Mouse (Mus musculus): Measurements from ENCODE around the gene Grip1.

The Grip1 gene

GRCm38 (mm10) chr10:119684377-119684826, 230.8 kb downstream of the Grip1 start:
- DNase-seq = no peak

- no peak for DNase-seq
Observed at GRCm38 (mm10) chr10:119691358-119692083, 237.9 kb downstream of the Grip1 start.

DNA sequence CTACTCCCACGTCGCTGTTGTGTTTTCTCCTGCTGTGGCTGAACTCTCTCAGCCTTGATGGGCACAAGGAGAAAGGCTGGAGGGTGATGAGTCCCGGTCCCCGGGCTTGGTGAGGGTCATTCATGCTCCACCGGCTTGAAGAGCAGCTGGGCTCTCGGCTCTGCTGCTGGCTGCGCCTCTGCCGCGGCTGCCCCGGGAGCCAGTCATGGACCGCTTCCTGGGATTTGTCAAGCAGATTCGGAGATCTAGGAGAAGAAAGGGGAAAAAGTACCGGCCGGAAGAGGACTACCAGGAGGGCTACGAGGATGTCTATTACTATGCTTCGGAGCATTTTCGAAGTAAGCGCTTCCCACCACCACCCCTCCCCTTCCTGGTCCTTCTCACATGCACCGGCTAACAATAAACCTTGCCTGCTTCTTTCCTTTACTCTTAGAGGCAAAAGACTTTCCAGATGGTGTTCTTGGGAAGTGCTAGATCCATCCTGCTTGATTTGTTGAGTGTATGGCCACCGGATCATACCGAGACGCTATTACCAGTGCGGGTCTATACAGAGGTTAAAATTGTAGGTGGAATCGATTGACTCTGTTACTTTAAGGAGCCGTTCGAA, 238.8 kb downstream of the Grip1 start:
- DNase-seq = no peak

- no peak for DNase-seq
Observed at GRCm38 (mm10) chr10:119693400-119693799, 239.8 kb downstream of the Grip1 start.

DNA sequence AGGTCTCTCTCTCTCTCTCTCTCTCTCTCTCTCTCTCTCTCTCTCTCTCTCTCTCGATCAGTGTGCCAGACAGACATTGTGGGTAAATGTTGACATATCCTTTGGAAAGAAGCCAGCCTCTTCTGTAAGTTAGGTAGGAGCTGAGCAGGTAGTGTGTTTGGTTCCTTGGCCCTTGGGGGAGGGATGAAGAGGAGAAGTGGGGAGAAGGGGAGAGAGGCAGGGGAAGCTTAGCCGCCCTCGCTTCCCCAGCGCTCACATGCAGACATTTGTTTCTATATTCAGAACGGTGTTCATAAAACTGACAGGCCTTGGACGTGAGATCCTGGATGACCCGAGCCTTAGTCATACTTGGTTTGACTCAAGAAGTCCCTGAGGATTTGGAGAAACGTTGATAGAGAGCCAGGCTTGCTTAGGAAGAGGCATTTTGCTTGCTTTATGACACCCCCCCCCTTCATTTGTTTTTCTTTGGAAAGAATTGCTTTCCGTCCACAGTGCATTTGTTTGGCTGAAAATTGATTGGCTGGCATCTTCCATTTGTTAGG, 243.7 kb downstream of the Grip1 start:
- DNase-seq = no peak

GRCm38 (mm10) chr10:119705348-119705747, 251.7 kb downstream of the Grip1 start:
- DNase-seq = no peak

- no peak for DNase-seq
Observed at GRCm38 (mm10) chr10:119706281-119706680, 252.7 kb downstream of the Grip1 start.

DNA sequence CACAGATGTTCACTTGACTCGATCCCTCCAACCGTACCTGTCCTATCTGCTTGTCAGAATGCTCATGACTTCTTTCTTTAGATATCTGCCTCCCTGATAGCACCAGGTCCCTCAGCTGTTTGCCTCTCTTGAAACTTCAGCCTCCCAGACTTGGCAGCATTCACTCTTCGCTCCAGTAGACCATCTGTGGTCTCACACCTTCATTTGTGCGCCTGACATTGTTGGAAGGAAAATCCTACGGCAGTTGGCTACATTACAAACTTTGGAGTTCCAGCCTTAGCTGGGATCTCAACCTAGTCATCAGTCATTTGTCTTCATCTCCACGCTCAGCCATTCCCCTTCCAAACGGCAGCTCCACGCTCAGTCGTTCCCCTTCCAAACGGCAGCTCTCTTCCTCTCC, 253.4 kb downstream of the Grip1 start:
- DNase-seq = no peak

- DNase-seq = no peak
Observed at GRCm38 (mm10) chr10:119721887-119722286, 268.3 kb downstream of the Grip1 start.

GRCm38 (mm10) chr10:119722471-119722870, 268.8 kb downstream of the Grip1 start:
- no peak for DNase-seq

- no peak for DNase-seq
Observed at GRCm38 (mm10) chr10:119723671-119724070, 270.0 kb downstream of the Grip1 start.

GRCm38 (mm10) chr10:119725363-119725762, 271.7 kb downstream of the Grip1 start:
- DNase-seq = no peak

- no peak for DNase-seq
Observed at GRCm38 (mm10) chr10:119725966-119726365, 272.3 kb downstream of the Grip1 start.

DNA sequence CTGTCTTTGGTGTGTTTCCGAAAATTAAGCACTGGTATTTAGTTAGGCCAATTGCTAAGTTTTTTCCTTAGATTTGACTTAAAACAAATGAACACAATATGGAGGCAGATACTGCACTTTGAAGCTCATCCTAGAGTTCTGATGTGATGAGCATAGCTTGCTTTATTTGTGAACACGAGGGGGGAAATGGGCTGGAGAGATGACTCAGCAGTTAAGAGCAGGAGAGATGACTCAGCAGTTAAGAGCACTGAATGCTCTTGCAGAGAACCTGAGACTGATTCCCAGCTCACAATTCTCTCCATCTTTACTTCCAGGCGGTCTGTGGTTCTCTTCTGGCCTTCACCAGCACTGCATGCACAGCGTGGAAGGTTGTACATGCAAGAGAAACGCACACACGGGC, 273.3 kb downstream of the Grip1 start:
- DNase-seq = no peak

DNA sequence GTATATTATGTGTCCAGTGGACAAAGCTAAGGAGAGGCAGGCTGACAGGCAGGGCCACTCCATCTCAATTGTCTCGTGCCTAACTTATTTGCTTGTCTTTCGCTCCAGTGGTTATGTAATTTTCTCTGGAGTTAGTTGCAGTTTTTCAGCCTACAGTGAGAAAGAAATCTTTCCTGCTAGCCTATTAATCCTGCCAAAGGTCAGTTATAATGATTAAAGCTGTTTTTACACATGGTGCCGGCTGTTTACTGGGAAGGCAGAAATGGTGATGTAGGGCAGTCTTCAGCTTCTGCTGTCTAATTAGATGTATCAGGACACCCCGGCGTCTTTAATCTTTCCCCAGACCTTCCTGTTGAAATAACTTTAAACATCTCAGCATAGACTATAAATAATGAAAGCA, 276.6 kb downstream of the Grip1 start:
- no peak for DNase-seq

DNA sequence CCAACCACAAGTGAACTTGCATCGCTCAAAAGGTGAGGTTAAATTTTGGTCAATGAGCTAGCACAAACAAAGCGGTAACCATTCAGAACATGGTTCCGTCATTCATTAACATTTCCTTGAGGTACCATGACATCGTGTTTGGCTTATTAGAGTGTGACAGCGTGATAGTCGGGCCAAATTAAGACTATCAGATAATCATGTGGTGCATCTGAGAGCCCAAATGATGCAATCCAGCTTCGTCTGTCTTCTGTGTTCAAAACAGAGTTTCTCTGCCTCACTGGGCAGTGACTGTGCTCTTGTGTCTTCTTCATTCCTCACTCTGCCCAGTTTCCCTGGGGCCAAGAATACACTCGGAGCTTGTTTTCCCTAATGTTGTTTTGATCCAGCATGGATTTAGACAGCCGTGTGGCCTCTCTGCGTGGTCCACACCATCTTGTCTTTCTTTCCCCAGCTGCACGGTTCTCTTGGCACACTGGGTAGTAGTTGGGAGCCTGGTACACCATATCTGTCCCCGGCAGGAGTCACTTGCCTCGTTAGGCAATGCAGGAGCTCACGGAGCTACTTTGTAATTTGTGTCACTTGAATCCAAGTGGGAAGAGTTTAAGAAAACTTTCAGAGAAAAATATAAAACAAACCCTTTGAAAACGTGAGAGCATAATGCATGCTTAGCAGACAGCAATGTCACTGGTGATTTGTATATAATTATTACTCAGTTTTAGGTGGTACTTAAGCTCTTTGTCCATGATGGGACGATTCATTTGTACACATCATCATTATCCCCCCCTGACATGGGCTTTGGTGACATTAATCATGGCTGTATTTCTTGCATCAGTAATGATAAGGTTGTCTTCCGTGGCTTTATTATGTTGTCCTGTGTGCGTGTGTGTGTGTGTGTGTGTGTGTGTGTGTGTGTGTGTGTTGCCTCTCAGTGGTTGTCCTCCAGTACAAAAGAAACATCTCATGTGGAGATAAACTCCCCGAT, 281.7 kb downstream of the Grip1 start:
- DNase-seq = no peak

DNA sequence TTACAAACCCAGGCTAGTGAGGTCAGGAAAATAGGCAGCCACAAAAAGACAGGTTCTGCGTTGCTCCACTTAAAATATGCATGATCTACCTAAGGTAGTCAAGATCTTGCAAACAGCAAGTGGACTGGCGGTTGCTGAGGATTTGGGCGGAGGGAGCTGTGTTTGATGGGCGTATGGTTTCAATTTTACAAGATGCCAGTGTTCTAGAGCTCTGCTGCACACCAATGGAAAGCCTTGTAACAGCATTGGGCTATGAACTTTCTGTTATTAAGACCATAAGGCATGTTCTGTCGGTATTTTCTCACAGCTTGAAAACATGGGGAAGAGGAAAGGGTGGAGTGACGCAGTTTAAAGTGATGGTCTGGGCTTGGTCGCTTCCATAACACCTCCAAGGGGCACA, 285.8 kb downstream of the Grip1 start:
- no peak for DNase-seq

DNA sequence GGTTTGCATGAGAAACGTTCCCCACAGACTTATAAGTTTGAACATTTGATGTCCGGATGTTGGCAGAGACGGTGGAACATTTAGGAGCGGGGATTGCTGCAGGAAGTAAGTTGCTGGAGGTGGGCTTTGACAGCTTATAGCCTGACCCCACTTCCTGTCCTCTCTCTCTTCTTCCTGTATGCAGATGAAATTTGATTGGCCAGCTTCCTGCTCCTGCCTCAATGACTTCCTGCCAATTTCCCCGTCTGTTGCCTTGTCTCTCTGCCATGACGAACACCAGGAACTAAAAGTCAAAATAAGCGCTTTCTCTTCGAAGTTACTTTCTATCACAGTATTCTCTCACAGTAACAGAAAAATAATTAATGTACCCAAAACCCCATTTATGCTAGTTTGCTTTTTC, 289.1 kb downstream of the Grip1 start:
- DNase-seq = no peak

GRCm38 (mm10) chr10:119752361-119752798, 298.8 kb downstream of the Grip1 start:
- no peak for DNase-seq

DNA sequence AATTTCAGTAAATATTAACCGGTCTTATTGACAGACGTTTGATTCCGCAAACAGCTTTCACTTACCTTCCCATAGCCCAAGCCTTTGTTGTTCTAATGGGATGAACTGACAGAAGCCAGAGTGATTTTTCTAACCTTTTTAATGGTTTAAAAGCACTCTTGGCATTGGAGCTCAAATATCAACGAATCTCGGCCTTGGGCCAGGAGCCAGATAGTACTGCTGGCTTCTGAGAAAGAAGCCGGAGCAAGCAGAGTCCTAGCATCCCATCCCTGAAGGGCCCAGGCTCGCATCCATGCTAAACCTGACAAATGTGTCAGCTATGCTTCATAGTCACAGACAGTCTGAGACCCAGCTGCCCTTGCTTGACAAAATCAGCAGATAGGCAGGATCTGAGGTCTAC, 302.6 kb downstream of the Grip1 start:
- DNase-seq = no peak

GRCm38 (mm10) chr10:119757219-119757618, 303.6 kb downstream of the Grip1 start:
- no peak for DNase-seq

DNA sequence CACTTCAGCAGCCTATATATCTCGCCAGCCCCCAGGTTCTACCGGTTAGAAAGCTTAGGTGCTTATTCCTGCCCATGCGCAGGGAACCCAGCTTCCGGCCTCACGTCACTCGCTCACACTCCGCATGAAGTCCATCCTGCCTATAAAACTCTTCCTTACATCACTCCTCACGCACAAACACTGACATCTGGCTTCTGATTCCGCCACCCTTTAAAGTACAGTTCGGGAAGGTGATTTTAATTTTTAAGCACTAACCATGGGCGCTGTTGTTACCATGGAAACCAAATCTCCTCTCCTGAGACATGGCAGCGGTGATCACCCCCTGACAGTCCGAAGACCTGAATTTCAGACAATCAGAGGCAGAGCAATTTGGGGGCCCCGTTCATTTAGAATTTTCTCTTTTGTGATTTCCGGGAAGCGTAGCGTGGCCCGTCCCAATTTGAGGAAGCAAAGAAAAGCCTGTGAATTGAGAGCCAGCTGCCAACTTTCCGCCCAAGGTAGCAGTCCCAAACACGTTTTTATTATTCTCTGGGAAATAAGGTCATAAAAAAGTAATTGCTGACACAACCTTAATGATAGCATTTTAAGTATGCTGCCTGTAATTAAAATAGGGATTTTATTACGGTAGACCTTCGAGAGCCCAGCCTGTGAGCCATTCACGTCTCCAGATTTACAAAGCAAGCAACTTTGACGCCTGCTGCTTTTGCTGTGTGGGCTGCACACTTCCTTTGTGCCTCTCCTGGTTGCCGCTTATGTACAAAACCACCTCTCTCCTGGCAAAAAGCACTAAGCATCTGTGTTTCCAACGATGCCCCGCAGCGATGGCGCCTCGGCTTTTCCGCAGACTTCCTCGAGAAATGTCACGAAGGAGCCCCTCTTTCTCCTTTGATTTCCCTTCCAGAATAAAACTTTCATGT, 308.1 kb downstream of the Grip1 start:
- DNase-seq = no peak
